Mouse (Mus musculus) heart, embryonic 16.5 days (tissue): Measurements from ENCODE around the gene Sgpl1. TPM values are rescaled to one million over a fixed set of nuclear protein-coding genes. Genes with fewer than 3 reads are reported as not detected.

Experiments
- ATAC-seq: fragments of 200-750 bp; cut with Nextera tagmentation; replicated peaks from 2 replicates; pipeline ENCODE4 v1.8.0; 2017; ENCODE audit warnings: moderate number of reproducible peaks; ENCODE audit not compliant: insufficient read depth, low FRiP score; ENCODE audit errors: extremely low read depth
- H3K27ac ChIP-seq: fragments of 300-500 bp; sonication (generic); 2 replicates; pipeline ENCODE4 v1.5.1; 2014; ENCODE audit warnings: mild to moderate bottlenecking, low read length, control low read depth, moderate library complexity
- H3K27me3 ChIP-seq: fragments of 300-500 bp; sonication (generic); 2 replicates; pipeline ENCODE4 v1.6.1; 2014; ENCODE audit warnings: low read length, mixed read lengths; ENCODE audit not compliant: control insufficient read depth, insufficient read depth
- H3K36me3 ChIP-seq: fragments of 300-500 bp; sonication (generic); 2 replicates; pipeline ENCODE4 v1.6.1; 2014; ENCODE audit not compliant: control insufficient read depth, insufficient read depth
- H3K4me1 ChIP-seq: fragments of 300-500 bp; sonication (generic); 2 replicates; pipeline ENCODE4 v1.6.1; 2014; ENCODE audit warnings: low read length, mixed read lengths; ENCODE audit not compliant: control insufficient read depth, insufficient read depth
- H3K4me2 ChIP-seq: fragments of 300-500 bp; sonication (generic); 2 replicates; pipeline ENCODE4 v1.6.1; 2014; ENCODE audit warnings: low read depth, mild to moderate bottlenecking, control low read depth, low read length
- H3K4me3 ChIP-seq: fragments of 300-500 bp; sonication (generic); 2 replicates; pipeline ENCODE4 v1.5.1; 2014; ENCODE audit warnings: mild to moderate bottlenecking, control low read depth, low read length
- H3K9ac ChIP-seq: fragments of 300-500 bp; sonication (generic); 2 replicates; pipeline ENCODE4 v1.6.1; 2014; ENCODE audit warnings: low read length, control low read depth
- H3K9me3 ChIP-seq: fragments of 300-500 bp; sonication (generic); replicated peaks from 2 replicates; pipeline ENCODE4 v1.6.1; 2016; ENCODE audit warnings: low read length; ENCODE audit not compliant: control insufficient read depth
- WGBS: fragments of 180-500 bp; shearing (Covaris S2); extraction: QIAGEN DNeasy Blood & Tissue Kit; methylation state at CpG from one replicate; pipeline ENCODE4 v1.1.7; 2014; 5-methylcytosine and 5-hydroxymethylcytosine counted together
- polyA plus RNA-seq: library from polyadenylated mRNA; unstranded; fragments of >200 nt; fragmentation: Nextera tagmentation; extraction: Ambion mirVana; gene quantifications from 2 replicates; pipeline ENCODE4 v1.2.1, GENCODE M21; 2015

Gene Sgpl1
- polyA plus RNA-seq, 1 experiment from 2014 or later: 41.1 TPM

GRCm38 (mm10) chr10:61176221-61176790 is 28.8 kb upstream of the Sgpl1 start:
- no peak for ATAC-seq
- peak overlapping the region; percentile 22 for H3K4me3 ChIP-seq
- H3K9me3 ChIP-seq: no peaks in the 10 kb centered on the region
- no peaks in the 10 kb centered on the region for H3K36me3 ChIP-seq
- no peak overlapping the region for H3K27ac ChIP-seq
- H3K4me1 ChIP-seq: peaks cover 4% of the 10 kb centered on the region
- peak overlapping the region; percentile 51 for H3K4me2 ChIP-seq
- no peak overlapping the region for H3K9ac ChIP-seq
- WGBS: 52% methylated on average over 7 of the region's 7 CpGs
- H3K27me3 ChIP-seq: peaks cover 20% of the 10 kb centered on the region

GRCm38 (mm10) chr10:61175442-61176204 is 28.1 kb upstream of the Sgpl1 start:
- peak overlapping the region; percentile 22 for H3K4me3 ChIP-seq
- H3K27ac ChIP-seq: no peak overlapping the region
- no peaks in the 10 kb centered on the region for H3K9me3 ChIP-seq
- peak overlapping the region; percentile 51 for H3K4me2 ChIP-seq
- ATAC-seq: no peak
- H3K4me1 ChIP-seq: peaks cover 4% of the 10 kb centered on the region
- H3K36me3 ChIP-seq: no peaks in the 10 kb centered on the region
- H3K9ac ChIP-seq: peak overlapping the region; percentile 25; the same call in 1 of the 2 replicates
- peaks cover 20% of the 10 kb centered on the region for H3K27me3 ChIP-seq
- WGBS: 12% methylated on average over 24 of the region's 24 CpGs

DNA sequence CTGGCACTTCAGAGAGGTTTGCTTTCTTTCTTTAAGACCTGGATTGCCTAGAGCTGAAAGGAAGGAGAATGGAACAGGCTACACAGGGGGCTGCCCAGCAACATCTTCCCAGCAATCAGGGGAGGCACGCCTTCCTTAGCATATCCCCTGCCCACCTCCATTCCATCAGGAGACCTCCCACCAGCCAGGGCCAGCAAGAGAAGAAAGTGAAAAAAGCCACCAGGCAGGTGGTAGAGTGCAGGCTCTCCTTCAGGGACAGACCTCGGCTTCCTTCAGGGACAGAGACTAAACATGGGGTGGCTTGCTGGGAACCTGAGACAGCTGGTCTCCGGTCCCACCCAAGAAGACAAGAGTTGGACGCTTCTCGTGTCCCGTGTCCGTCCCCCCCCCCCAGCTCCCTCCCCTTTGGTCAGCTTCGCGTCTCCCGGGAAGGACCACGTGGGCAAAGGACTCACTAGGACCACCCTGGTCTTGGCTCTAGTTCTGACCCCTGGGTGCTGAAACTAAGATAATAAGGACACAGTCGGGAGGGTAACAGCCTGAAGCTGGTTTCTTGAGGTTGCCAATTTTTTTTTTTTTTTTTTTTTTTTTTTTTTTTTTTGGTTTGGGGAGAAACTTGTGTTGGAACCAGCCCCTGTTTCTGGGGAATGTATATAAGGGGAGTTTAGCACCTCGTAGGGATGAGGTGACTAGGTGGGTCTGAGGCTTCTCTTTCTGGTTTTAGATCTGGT is 27.4 kb upstream of the Sgpl1 start:
- H3K27ac ChIP-seq: no peak overlapping the region
- H3K36me3 ChIP-seq: no peaks in the 10 kb centered on the region
- ATAC-seq: no peak
- H3K4me1 ChIP-seq: peaks cover 4% of the 10 kb centered on the region
- H3K9me3 ChIP-seq: no peaks in the 10 kb centered on the region
- WGBS: 36% methylated on average over 13 of the region's 13 CpGs
- no peak overlapping the region for H3K4me3 ChIP-seq
- no peak overlapping the region for H3K4me2 ChIP-seq
- peaks cover 20% of the 10 kb centered on the region for H3K27me3 ChIP-seq
- no peak overlapping the region for H3K9ac ChIP-seq

GRCm38 (mm10) chr10:61172496-61172895 is 25.0 kb upstream of the Sgpl1 start:
- ATAC-seq: no peak
- H3K9me3 ChIP-seq: no peaks in the 10 kb centered on the region
- no peaks in the 10 kb centered on the region for H3K36me3 ChIP-seq
- no peak overlapping the region for H3K9ac ChIP-seq
- peaks cover 17% of the 10 kb centered on the region for H3K27me3 ChIP-seq
- H3K27ac ChIP-seq: no peak overlapping the region
- 76% methylated on average over 4 of the region's 4 CpGs for WGBS
- H3K4me2 ChIP-seq: no peak overlapping the region
- peaks cover 4% of the 10 kb centered on the region for H3K4me1 ChIP-seq
- no peak overlapping the region for H3K4me3 ChIP-seq

- Histone ChIP-seq H3K9ac (no peak within 1 kb of the TSS), H3K36me3 (no peaks in the 10 kb centered on the region), H3K4me2 (no peak within 1 kb of the TSS), H3K27ac (no peak within 1 kb of the TSS), H3K4me1 (peaks cover 4% of the 10 kb centered on the region), H3K4me3 (no peak within 1 kb of the TSS), H3K27me3 (peaks cover 15% of the 10 kb centered on the region), H3K9me3 (no peaks in the 10 kb centered on the region)
- ATAC-seq: no peak
- WGBS: 48% methylated on average over 3 of the region's 3 CpGs
These were observed 24.2 kb upstream of the Sgpl1 start, which contains the start of gene Tbata for GRCm38 (mm10) chr10:61171654-61172053. Tbata (plus strand) TSS chr10:61171954.

DNA sequence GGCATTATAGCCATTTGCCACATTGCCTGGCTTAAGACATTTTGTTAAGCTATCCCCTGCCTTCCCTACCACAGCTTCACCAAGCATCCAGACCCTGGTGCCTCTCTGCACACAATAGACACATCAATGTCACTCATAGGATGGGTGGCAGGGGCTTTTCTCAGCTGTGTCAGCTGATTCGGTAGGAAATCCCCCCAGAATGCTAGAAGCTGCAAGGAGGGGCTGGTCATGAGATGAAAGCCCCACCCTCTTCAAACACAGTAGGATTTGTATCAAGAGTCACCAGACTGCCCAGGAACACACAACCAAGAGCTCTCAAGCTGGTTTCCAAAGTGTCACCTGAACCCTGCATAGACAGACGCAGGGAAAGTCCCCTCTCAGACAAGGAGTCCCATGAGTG is 20.9 kb upstream of the Sgpl1 start:
- H3K27ac ChIP-seq: no peak overlapping the region
- H3K27me3 ChIP-seq: peaks cover 2% of the 10 kb centered on the region; the same call in 1 of the 2 replicates
- ATAC-seq: no peak
- H3K4me1 ChIP-seq: no peaks in the 10 kb centered on the region
- H3K9me3 ChIP-seq: no peaks in the 10 kb centered on the region
- no peak overlapping the region for H3K4me2 ChIP-seq
- H3K9ac ChIP-seq: no peak overlapping the region
- H3K36me3 ChIP-seq: no peaks in the 10 kb centered on the region
- H3K4me3 ChIP-seq: no peak overlapping the region
- 59% methylated on average over 2 of the region's 2 CpGs for WGBS

DNA sequence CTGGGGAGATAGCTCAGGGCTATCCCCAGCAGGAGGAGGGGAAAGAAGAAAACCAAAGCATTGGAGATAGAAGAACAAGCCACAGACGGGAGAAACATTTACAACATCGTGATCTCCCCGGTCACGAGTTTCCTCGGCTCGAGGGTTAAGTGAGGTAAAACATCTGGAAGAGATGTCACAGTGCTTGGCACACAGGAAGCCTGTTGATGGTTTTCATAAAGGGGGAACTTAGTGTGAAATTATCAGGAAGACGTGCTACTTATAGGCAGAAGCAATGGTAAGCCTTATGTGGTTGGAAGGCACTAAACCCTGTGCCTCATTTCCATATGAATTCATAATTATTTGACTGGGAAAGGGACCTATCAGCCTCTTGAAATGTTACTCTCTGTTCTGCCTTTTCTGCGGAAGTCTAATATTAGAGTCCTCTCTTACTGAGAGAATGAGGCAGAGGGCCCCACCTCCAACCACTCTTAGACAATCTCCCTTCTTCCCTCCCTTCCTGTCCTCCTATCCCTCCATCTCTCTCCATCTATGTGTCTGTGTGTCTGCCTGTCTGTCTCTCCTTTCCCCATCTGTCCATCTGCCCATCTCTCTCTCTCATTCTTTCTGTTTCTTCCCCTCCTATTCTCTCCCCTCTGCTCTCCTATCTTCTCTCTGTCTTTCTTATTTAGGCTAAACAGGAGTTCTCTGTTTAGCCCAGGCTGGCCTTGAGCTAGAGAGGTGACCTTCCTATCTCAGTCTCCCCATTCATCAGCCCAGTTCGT is 20.0 kb upstream of the Sgpl1 start:
- no peak for ATAC-seq

DNA sequence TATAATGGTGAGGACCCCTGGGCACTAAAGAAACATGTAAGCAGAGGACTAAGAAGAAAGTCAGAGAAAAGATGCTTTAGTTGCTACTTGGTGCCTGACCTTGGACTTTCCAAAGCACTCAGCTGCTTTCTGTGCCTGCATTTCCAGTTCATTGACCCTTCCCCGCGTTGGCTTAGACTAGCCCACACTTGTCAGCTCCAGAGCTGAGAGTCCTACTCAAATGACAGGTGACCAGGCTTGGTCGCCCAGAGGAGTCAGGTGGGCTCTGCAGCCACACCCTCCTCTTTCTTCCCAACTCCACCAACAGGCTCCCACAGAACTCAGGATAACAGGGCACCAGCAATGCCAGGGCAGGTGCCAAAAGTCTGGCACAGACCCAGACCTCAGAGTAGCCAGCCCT is 14.9 kb upstream of the Sgpl1 start:
- Histone ChIP-seq H3K4me2 (no peak overlapping the region), H3K4me3 (no peak overlapping the region), H3K4me1 (no peaks in the 10 kb centered on the region), H3K9ac (no peak overlapping the region), H3K36me3 (no peaks in the 10 kb centered on the region), H3K27me3 (no peaks in the 10 kb centered on the region), H3K27ac (no peak overlapping the region), H3K9me3 (no peaks in the 10 kb centered on the region)
- 65% methylated on average over 3 of the region's 3 CpGs for WGBS
- no peak for ATAC-seq

More for the DNA sequence above, 20.0 kb upstream of the Sgpl1 start:
- H3K27me3 ChIP-seq: no peaks in the 10 kb centered on the region
- no peak overlapping the region for H3K9ac ChIP-seq
- WGBS: 57% methylated on average over 9 of the region's 9 CpGs
- no peak overlapping the region for H3K27ac ChIP-seq
- no peaks in the 10 kb centered on the region for H3K4me1 ChIP-seq
- H3K36me3 ChIP-seq: no peaks in the 10 kb centered on the region
- no peaks in the 10 kb centered on the region for H3K9me3 ChIP-seq
- H3K4me2 ChIP-seq: no peak overlapping the region
- no peak overlapping the region for H3K4me3 ChIP-seq
